Mouse (Mus musculus): ENCODE results near the gene Hsp90ab1. TPM values are rescaled to one million over a fixed set of nuclear protein-coding genes. Genes with fewer than 3 reads are reported as not detected.

Gene Hsp90ab1
- polyA plus RNA-seq, 1 experiment from 2014 or later = 1,903 TPM

GRCm38 (mm10) chr17:45584939-45585678, 12.0 kb upstream of the Hsp90ab1 start:
- H3K27ac ChIP-seq (replicated peaks; ENCODE audit: low read depth, low read length) = peak overlapping the region; percentile 23; the same call in 1 of the 2 replicates
- DNase-seq (ENCODE audit: low spot score) (peak; percentile 90), ATAC-seq (ENCODE audit: insufficient number of reproducible peaks, low FRiP score, low TSS enrichment, low read depth) (peak; percentile 42; the same call in 1 of the 2 replicates)
- H3K4me2 ChIP-seq (ENCODE audit: low read depth, severe bottlenecking) = no peak overlapping the region
- H3K36me3 ChIP-seq (ENCODE audit: control insufficient read depth, insufficient read depth, low read length) = peaks cover 6% of the 10 kb centered on the region
- H3K9me3 ChIP-seq (ENCODE audit: control insufficient read depth, low read length) = no peaks in the 10 kb centered on the region
- no peaks in the 10 kb centered on the region for H3K27me3 ChIP-seq (ENCODE audit: control insufficient read depth, insufficient read depth, low read length)
- no peak overlapping the region for H3K4me3 ChIP-seq (ENCODE audit: low read depth, low read length)
- 19% methylated on average over 14 of the region's 14 CpGs for WGBS
- H3K4me1 ChIP-seq (ENCODE audit: control insufficient read depth, insufficient read depth, low read length) = peaks cover 14% of the 10 kb centered on the region
- peak overlapping the region; percentile 22; the same call in 1 of the 2 replicates for H3K9ac ChIP-seq (ENCODE audit: low read length)

DNA sequence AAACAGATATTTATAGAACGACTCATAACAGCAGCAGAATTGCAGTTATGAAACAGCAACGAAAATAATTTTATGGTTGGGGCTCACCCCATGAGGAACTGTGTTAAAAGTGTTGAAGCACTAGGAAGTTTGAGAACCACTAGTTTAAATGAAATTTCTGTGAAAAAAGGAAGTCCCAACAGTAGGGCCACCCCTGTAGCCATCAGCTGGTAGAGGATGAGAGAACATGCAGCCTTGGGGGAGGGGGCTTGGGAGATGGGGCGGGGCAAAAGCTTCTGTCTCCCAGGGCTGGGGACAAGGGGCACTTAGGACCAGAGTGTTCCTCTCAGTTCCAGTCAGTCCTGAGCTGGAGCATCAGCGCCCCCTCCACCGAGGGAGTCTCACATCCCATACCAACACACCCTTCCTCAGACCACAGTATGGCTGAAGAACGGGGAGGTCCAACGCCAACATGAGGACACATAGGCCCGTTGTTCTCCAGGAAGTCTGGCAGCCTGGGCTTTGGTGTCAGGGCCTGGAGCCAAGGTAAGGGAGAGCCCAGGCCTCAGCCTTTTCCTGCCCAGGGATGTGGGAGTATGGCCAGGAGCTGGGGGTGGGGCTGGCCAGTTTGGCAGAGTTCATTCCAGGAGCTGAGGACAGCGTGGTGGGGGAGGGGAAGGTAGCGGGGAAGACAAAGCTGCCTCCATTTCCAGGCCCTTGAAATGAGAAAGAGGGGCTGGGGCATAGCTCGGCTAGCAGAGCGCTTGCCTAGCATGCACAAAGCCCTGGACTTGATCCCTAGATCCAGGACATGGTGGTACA, 11.2 kb upstream of the Hsp90ab1 start:
- peak; percentile 54 for DNase-seq (ENCODE audit: low spot score)
- Histone ChIP-seq H3K4me1 (ENCODE audit: control insufficient read depth, insufficient read depth, low read length) (peaks cover 14% of the 10 kb centered on the region), H3K27me3 (ENCODE audit: control insufficient read depth, insufficient read depth, low read length) (no peaks in the 10 kb centered on the region), H3K27ac (replicated peaks; ENCODE audit: low read depth, low read length) (peak overlapping the region; percentile 23; the same call in 1 of the 2 replicates), H3K9me3 (ENCODE audit: control insufficient read depth, low read length) (no peaks in the 10 kb centered on the region), H3K9ac (ENCODE audit: low read length) (no peak overlapping the region; the same call in 1 of the 2 replicates), H3K4me2 (ENCODE audit: low read depth, severe bottlenecking) (no peak overlapping the region), H3K4me3 (ENCODE audit: low read depth, low read length) (no peak overlapping the region), H3K36me3 (ENCODE audit: control insufficient read depth, insufficient read depth, low read length) (peaks cover 6% of the 10 kb centered on the region)
- WGBS = 43% methylated on average over 12 of the region's 12 CpGs
- peak; percentile 32; the same call in 1 of the 2 replicates for ATAC-seq (ENCODE audit: insufficient number of reproducible peaks, low FRiP score, low TSS enrichment, low read depth)

GRCm38 (mm10) chr17:45582715-45583355, 9.8 kb upstream of the Hsp90ab1 start:
- Histone ChIP-seq H3K9me3 (ENCODE audit: control insufficient read depth, low read length) (no peaks in the 10 kb centered on the region), H3K27me3 (ENCODE audit: control insufficient read depth, insufficient read depth, low read length) (no peaks in the 10 kb centered on the region), H3K4me2 (ENCODE audit: low read depth, severe bottlenecking) (no peak overlapping the region), H3K4me3 (ENCODE audit: low read depth, low read length) (no peak overlapping the region), H3K4me1 (ENCODE audit: control insufficient read depth, insufficient read depth, low read length) (peaks cover 14% of the 10 kb centered on the region), H3K36me3 (ENCODE audit: control insufficient read depth, insufficient read depth, low read length) (peaks cover 3% of the 10 kb centered on the region; the same call in 1 of the 2 replicates), H3K27ac (replicated peaks; ENCODE audit: low read depth, low read length) (no peak overlapping the region), H3K9ac (ENCODE audit: low read length) (no peak overlapping the region)
- 72% methylated on average over 6 of the region's 6 CpGs for WGBS
- DNase-seq (ENCODE audit: low spot score) (no peak), ATAC-seq (ENCODE audit: insufficient number of reproducible peaks, low FRiP score, low TSS enrichment, low read depth) (no peak)

- Histone ChIP-seq H3K36me3 (ENCODE audit: control insufficient read depth, insufficient read depth, low read length) (no peaks in the 10 kb centered on the region), H3K9me3 (ENCODE audit: control insufficient read depth, low read length) (no peaks in the 10 kb centered on the region), H3K27ac (replicated peaks; ENCODE audit: low read depth, low read length) (no peak overlapping the region), H3K9ac (ENCODE audit: low read length) (no peak overlapping the region), H3K4me3 (ENCODE audit: low read depth, low read length) (no peak overlapping the region), H3K27me3 (ENCODE audit: control insufficient read depth, insufficient read depth, low read length) (no peaks in the 10 kb centered on the region), H3K4me1 (ENCODE audit: control insufficient read depth, insufficient read depth, low read length) (peaks cover 14% of the 10 kb centered on the region), H3K4me2 (ENCODE audit: low read depth, severe bottlenecking) (no peak overlapping the region)
- DNase-seq (ENCODE audit: low spot score) (no peak), ATAC-seq (ENCODE audit: insufficient number of reproducible peaks, low FRiP score, low TSS enrichment, low read depth) (no peak)
- WGBS = 93% methylated on average over 6 of the region's 6 CpGs
Measured at GRCm38 (mm10) chr17:45582188-45582587, 9.1 kb upstream of the Hsp90ab1 start.

GRCm38 (mm10) chr17:45581567-45581983, 8.5 kb upstream of the Hsp90ab1 start:
- H3K4me1 ChIP-seq (ENCODE audit: control insufficient read depth, insufficient read depth, low read length) = peaks cover 14% of the 10 kb centered on the region
- no peaks in the 10 kb centered on the region for H3K27me3 ChIP-seq (ENCODE audit: control insufficient read depth, insufficient read depth, low read length)
- no peak overlapping the region for H3K9ac ChIP-seq (ENCODE audit: low read length)
- DNase-seq (ENCODE audit: low spot score) = peak; percentile 85
- no peak overlapping the region for H3K4me3 ChIP-seq (ENCODE audit: low read depth, low read length)
- H3K9me3 ChIP-seq (ENCODE audit: control insufficient read depth, low read length) = no peaks in the 10 kb centered on the region
- H3K36me3 ChIP-seq (ENCODE audit: control insufficient read depth, insufficient read depth, low read length) = no peaks in the 10 kb centered on the region
- H3K4me2 ChIP-seq (ENCODE audit: low read depth, severe bottlenecking) = no peak overlapping the region
- WGBS = 18% methylated on average over 2 of the region's 2 CpGs
- ATAC-seq (ENCODE audit: insufficient number of reproducible peaks, low FRiP score, low TSS enrichment, low read depth) = no peak
- no peak overlapping the region for H3K27ac ChIP-seq (replicated peaks; ENCODE audit: low read depth, low read length)

- H3K36me3 ChIP-seq (ENCODE audit: control insufficient read depth, insufficient read depth, low read length) = no peaks in the 10 kb centered on the region
- H3K27me3 ChIP-seq (ENCODE audit: control insufficient read depth, insufficient read depth, low read length) = no peaks in the 10 kb centered on the region
- DNase-seq (ENCODE audit: low spot score) (no peak), ATAC-seq (ENCODE audit: insufficient number of reproducible peaks, low FRiP score, low TSS enrichment, low read depth) (no peak)
- H3K4me2 ChIP-seq (ENCODE audit: low read depth, severe bottlenecking) = no peak overlapping the region
- H3K9me3 ChIP-seq (ENCODE audit: control insufficient read depth, low read length) = no peaks in the 10 kb centered on the region
- WGBS = 47% methylated on average over 12 of the region's 12 CpGs
- H3K4me3 ChIP-seq (ENCODE audit: low read depth, low read length) = no peak overlapping the region
- H3K27ac ChIP-seq (replicated peaks; ENCODE audit: low read depth, low read length) = no peak overlapping the region
- H3K9ac ChIP-seq (ENCODE audit: low read length) = no peak overlapping the region
- H3K4me1 ChIP-seq (ENCODE audit: control insufficient read depth, insufficient read depth, low read length) = peaks cover 14% of the 10 kb centered on the region
Measured at GRCm38 (mm10) chr17:45580958-45581477, 7.9 kb upstream of the Hsp90ab1 start.

DNA sequence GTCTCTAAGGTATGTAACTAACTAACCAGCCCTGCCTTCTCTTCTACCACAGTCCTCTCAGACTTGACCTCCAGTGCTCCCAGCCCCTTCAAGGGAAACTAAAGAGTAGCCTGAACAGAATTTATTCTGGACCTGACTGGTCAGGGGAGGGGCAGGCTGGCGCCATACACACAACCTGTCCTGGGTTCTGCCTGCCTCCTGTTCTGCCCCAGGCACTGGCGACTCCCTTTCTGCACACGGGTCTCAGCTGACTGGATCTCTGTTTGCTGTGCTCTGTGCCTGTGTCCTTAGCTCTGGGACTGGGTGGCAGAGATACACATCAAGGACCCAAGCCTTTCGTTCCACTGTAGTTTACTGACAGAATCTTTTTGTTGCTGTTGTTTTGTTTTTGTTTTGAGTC, 6.5 kb upstream of the Hsp90ab1 start:
- DNase-seq (ENCODE audit: low spot score) (no peak), ATAC-seq (ENCODE audit: insufficient number of reproducible peaks, low FRiP score, low TSS enrichment, low read depth) (no peak)
- no peaks in the 10 kb centered on the region for H3K27me3 ChIP-seq (ENCODE audit: control insufficient read depth, insufficient read depth, low read length)
- no peak overlapping the region for H3K4me2 ChIP-seq (ENCODE audit: low read depth, severe bottlenecking)
- H3K4me3 ChIP-seq (ENCODE audit: low read depth, low read length) = no peak overlapping the region
- WGBS = 88% methylated on average over 4 of the region's 4 CpGs
- H3K4me1 ChIP-seq (ENCODE audit: control insufficient read depth, insufficient read depth, low read length) = peaks cover 7% of the 10 kb centered on the region
- H3K9ac ChIP-seq (ENCODE audit: low read length) = no peak overlapping the region
- no peaks in the 10 kb centered on the region for H3K36me3 ChIP-seq (ENCODE audit: control insufficient read depth, insufficient read depth, low read length)
- H3K27ac ChIP-seq (replicated peaks; ENCODE audit: low read depth, low read length) = no peak overlapping the region
- H3K9me3 ChIP-seq (ENCODE audit: control insufficient read depth, low read length) = no peaks in the 10 kb centered on the region

DNA sequence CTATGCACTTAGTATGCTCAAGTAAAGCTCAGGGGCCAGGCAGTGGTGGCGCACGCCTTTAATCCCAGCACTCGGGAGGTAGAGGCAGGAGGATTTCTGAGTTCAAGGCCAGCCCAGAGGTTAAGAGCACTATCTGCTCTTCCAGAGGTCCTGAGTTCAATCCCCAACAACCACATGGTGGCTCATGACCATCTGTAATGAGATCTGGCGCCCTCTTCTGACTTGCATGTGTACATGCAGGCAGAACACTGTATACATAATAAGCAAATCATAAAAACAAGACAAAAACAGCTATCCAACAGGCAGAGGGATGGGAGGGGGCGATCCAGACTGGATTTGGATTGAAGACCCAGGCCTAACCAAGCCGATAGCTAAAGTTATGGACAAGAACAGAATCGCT, 5.8 kb upstream of the Hsp90ab1 start:
- H3K36me3 ChIP-seq (ENCODE audit: control insufficient read depth, insufficient read depth, low read length) = no peaks in the 10 kb centered on the region
- no peak overlapping the region for H3K4me2 ChIP-seq (ENCODE audit: low read depth, severe bottlenecking)
- H3K27ac ChIP-seq (replicated peaks; ENCODE audit: low read depth, low read length) = no peak overlapping the region
- no peak for DNase-seq (ENCODE audit: low spot score)
- no peaks in the 10 kb centered on the region for H3K27me3 ChIP-seq (ENCODE audit: control insufficient read depth, insufficient read depth, low read length)
- H3K4me1 ChIP-seq (ENCODE audit: control insufficient read depth, insufficient read depth, low read length) = peaks cover 8% of the 10 kb centered on the region; the same call in 1 of the 2 replicates
- no peaks in the 10 kb centered on the region for H3K9me3 ChIP-seq (ENCODE audit: control insufficient read depth, low read length)
- no peak overlapping the region for H3K4me3 ChIP-seq (ENCODE audit: low read depth, low read length)
- no peak for ATAC-seq (ENCODE audit: insufficient number of reproducible peaks, low FRiP score, low TSS enrichment, low read depth)
- H3K9ac ChIP-seq (ENCODE audit: low read length) = no peak overlapping the region
- 75% methylated on average over 7 of the region's 7 CpGs for WGBS
